Mouse (Mus musculus) forelimb bud, embryonic 11.5 days (tissue): Measurements from ENCODE around the gene Ninj2.

Experiments
- DNase-seq: peaks from one replicate; pipeline ENCODE4 v3.0.0-alpha.2; 2012; ENCODE audit warnings: low read depth, low spot score

The Ninj2 gene

GRCm38 (mm10) chr6:120196837-120197236 is 103.7 kb downstream of the Ninj2 start:
- peak; percentile 49 for DNase-seq

- DNase-seq = peak; percentile 75
Measured at GRCm38 (mm10) chr6:120197964-120198363, 104.8 kb downstream of the Ninj2 start.

- no peak for DNase-seq
Measured at GRCm38 (mm10) chr6:120199638-120200394, 106.7 kb downstream of the Ninj2 start.

GRCm38 (mm10) chr6:120201956-120202355 is 108.8 kb downstream of the Ninj2 start:
- no peak for DNase-seq

- no peak for DNase-seq
Measured at GRCm38 (mm10) chr6:120202406-120202805, 109.3 kb downstream of the Ninj2 start.

GRCm38 (mm10) chr6:120206586-120206985 is 113.4 kb downstream of the Ninj2 start:
- DNase-seq = no peak

- no peak for DNase-seq
Measured at GRCm38 (mm10) chr6:120211536-120211935, 118.4 kb downstream of the Ninj2 start.

- no peak for DNase-seq
Measured at GRCm38 (mm10) chr6:120216702-120217101, 123.6 kb downstream of the Ninj2 start.

GRCm38 (mm10) chr6:120219281-120219680 is 126.1 kb downstream of the Ninj2 start:
- no peak for DNase-seq

GRCm38 (mm10) chr6:120222669-120223068 is 129.5 kb downstream of the Ninj2 start:
- DNase-seq = peak; percentile 56

GRCm38 (mm10) chr6:120225355-120225754 is 132.2 kb downstream of the Ninj2 start:
- DNase-seq = no peak

- no peak for DNase-seq
Measured at GRCm38 (mm10) chr6:120227068-120227467, 133.9 kb downstream of the Ninj2 start.

GRCm38 (mm10) chr6:120229806-120230205 is 136.7 kb downstream of the Ninj2 start:
- DNase-seq = no peak

GRCm38 (mm10) chr6:120230441-120230840 is 137.3 kb downstream of the Ninj2 start:
- DNase-seq = no peak

- no peak for DNase-seq
Measured at GRCm38 (mm10) chr6:120232885-120233284, 139.7 kb downstream of the Ninj2 start.

GRCm38 (mm10) chr6:120235874-120236273 is 142.7 kb downstream of the Ninj2 start:
- no peak for DNase-seq

GRCm38 (mm10) chr6:120240461-120240860 is 147.3 kb downstream of the Ninj2 start:
- no peak for DNase-seq

- no peak for DNase-seq
Measured at GRCm38 (mm10) chr6:120241453-120241852, 148.3 kb downstream of the Ninj2 start.

GRCm38 (mm10) chr6:120242530-120242929 is 149.4 kb downstream of the Ninj2 start:
- no peak for DNase-seq

- no peak for DNase-seq
Measured at GRCm38 (mm10) chr6:120243250-120243649, 150.1 kb downstream of the Ninj2 start.

GRCm38 (mm10) chr6:120246676-120247075 is 153.5 kb downstream of the Ninj2 start:
- DNase-seq = no peak

- no peak for DNase-seq
Measured at GRCm38 (mm10) chr6:120249831-120250230, 156.7 kb downstream of the Ninj2 start.
